Mouse (Mus musculus) gastrocnemius, postnatal 4 days (tissue): ENCODE results near the gene Plekhm1. TPM values are rescaled to one million over a fixed set of nuclear protein-coding genes. Genes with fewer than 3 reads are reported as not detected.
A peak's percentile ranks its signal among the peaks of the same experiment; 100 is the strongest.

Experiments
- DNase-seq, 2 experiments: peaks; one replicate each; pipeline ENCODE4 v3.0.0; 2021 to 2022; ENCODE audit warnings: low spot score in 2 of 2, mixed read lengths in 2 of 2
- total RNA-seq, 2 experiments: library from RNA; stranded (reverse); gene quantifications; 2 replicates each; pipeline ENCODE4 v1.2.3; 2021

Gene Plekhm1
- total RNA-seq, 2 experiments from 2014 or later: 12.0 to 12.8 TPM

DNA sequence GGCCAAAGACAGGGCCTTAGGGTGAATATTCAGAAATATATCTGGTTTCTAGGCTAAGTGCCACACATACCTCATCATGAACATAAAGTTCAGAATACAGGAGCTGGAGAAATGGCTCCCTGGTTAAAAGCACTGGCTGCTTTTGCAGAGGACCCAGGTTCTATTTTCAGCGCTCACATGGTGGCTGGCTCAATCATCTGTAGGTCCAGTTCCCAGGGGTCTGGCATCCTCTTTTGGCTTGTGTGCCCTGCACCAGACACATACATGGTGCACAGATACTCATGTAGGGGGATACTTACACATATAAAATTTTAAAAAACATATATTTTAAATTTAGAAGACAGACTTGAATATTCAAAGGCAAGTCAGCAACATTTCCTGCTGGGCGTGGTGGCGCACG, 16.3 kb downstream of the Plekhm1 start:
- DNase-seq: no peak

DNA sequence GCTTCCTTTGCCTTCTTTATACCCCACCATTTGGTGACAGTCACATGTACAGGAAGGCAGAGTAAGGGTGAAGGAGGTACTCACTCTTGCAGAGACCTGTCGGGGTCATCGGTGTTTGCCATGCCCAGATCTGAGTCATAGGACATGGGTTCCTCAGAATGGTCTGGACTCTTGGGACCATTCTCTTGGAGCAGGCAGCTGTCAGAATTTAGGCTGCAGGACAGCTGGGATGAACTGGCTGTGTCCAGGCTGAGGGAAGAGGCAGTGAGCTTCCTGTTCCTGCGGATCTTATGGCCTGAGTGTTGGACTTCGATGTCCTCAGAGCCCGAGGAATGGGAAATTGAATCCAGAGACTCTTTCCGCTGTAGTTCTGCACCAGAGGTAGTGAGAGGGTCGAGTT, 17.9 kb downstream of the Plekhm1 start:
- no peak for DNase-seq

DNA sequence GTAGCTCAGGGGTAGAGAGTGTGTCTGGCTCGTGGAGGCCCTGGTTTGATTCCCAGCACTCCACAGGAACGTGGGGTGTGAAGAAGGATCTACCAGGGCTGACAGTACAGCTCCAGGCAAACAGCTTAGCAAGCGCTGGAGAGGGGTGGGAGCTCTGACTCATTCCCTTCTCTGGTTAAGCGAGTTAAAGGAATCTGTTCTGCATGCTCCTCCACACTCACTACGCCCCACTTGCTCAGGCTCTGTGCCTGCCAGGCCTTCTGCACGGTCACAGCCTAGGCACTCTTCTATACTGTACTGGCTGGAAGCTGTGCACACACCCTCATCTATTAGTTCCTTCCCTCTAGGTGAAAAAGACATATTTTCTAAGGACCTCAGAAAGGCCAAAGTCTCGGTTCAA, 18.5 kb downstream of the Plekhm1 start:
- DNase-seq: no peak

DNA sequence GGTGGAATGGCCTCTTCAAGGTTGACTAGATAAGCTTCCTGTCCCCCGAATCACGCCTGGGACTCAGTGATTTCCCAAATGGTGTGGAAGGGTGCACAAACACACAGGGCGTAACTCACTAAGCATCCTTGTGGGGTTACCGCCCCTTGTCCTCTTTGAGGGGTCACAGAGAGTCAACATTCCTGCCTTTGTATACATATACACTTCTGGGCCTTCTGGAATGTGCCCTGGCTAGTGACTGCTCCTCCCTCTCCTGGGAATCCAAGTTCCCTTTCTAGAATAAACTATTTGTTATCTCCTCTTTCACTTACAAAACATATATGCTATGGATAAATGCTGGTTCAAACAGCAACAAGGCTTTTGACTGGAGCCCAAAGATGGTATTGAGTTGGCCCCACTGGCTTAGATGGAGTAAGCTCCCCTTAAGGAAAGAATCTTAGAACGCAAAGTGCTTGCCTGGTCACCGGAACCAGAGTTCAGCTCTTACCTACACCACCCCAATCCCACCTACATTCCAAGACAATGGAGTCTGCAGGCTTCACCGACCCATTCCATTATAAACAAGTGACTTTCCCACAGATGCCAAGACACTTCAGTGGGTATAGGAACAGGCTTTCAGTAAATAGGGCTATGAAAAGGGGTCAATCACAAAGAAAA, 24.5 kb downstream of the Plekhm1 start:
- DNase-seq: no peak

DNA sequence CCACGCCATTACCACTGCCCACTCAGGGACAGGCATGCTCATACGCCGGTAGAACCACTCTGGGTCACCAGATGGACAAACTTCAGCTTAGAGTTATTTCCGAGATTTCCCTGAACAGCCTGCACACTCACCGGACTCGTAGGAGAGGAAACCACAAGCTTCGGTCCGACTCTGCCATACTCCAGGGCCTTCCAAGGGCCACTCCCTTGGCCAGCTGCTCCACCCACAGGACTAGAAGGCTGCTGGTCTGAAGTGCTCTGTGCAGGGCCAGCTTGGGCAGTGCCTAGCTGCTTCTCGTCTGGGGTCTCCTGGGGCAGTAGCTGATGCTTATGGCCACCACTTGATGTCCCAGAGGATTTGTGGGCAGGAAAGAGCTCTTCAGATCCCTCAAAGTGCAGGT, 25.7 kb downstream of the Plekhm1 start:
- no peak for DNase-seq

DNA sequence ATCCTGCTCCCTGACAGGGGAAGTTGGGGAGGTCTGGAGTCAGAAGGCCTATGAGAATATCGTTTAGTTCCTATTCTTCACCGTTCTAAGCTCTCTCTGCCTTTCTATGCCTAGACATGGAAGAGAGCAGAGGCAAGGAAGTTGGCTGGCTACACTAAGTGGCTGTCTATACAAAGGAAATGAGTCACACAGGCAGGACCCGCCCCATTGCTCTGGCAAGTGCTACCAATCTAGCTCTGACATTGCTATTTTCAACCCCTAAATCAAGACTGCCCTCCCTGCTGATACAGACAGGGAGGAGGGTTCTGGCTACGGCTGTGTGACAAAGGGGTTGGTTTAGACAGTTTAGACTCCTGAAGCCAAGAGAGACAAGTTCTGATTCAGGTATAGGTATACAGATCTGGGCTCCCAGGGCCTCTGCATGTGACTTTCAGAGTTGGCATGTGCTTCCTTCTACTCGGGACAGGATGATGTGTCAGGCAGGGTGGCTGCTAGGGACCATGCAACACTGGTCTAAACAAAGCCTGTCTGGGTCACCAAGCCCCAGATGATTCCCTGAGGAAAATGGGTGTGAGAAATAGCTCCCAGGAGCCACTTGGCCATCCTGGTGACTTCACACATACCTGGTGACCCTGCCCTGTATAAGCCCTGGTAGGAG, 30.4 kb downstream of the Plekhm1 start:
- DNase-seq: peak in 1 of 2 experiments; percentile 40

DNA sequence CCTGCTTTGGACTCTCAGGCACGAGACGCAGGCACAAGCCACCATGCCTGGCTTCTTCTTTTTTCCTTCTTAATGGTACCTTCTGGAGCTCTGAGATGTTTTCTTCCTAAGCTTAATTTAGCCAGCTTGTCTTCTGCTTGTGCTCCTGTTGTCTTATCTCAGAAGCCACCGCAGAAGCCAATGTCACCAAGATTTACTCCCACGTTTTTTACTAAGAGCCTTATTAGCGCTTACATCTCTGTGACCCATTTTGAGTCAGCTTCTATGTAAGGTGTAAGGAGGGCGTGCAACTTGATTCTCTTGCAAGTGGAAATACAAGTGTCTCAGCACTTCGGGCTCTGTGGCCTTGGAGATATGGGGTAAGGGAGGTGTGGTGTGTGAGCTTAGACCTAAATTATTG, 31.0 kb downstream of the Plekhm1 start:
- DNase-seq: no peak

DNA sequence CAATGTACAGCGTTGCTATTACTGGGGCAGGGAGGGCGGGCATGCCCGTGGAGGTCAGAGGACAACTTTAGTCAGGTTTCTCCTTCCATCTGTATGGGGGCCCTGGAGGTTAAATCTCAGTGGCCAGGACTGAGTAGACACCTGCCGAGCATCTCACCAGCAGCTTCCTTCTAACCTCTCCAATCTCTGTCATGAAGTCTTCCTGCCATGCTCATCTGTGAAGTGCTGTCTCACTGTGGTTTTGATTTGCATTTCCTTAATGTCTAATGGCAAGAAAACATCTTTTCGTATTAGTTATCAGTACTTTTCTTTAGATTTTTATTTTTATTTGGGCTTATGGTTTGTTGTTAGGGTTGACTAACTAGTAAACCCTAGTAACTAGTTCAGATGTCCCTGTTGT, 32.0 kb downstream of the Plekhm1 start:
- DNase-seq: no peak

DNA sequence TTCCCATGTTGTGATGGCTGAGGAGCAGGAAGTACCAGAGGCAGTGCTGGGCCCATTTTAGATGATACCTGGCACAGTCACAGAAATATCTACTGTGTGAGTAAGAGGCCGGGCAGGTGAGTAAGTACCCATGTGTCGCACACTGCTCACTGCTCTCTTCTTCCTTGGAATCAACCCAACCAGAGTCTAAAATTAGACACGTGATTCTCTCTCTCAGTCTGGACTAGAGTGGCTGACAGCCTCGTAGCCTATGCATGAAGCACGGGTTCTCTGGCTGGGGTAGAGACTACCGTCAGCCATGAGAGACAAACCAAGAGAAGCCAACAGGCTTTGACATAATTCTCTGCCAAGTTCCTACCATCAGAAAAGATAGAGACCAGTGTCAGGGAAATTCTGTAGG, 34.1 kb downstream of the Plekhm1 start:
- DNase-seq: no peak

DNA sequence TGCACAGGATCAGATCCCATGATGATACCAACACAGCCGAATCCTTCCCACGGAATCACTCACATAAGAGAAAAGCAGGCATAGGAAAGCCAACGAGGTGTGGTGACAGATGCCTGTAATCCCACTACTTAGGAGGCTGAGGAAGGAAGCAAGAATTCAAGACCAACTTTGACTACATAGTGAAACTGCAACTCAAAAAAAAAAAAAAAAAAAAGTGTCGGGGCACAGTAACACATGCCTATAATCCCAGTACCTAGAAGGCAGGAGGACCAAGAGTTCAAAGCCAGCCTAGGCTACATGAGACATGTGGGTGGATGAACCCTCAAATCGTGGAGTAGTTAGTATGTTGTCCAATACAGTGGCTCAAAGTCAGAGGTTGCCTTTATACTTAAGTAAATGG, 36.7 kb downstream of the Plekhm1 start:
- no peak for DNase-seq

DNA sequence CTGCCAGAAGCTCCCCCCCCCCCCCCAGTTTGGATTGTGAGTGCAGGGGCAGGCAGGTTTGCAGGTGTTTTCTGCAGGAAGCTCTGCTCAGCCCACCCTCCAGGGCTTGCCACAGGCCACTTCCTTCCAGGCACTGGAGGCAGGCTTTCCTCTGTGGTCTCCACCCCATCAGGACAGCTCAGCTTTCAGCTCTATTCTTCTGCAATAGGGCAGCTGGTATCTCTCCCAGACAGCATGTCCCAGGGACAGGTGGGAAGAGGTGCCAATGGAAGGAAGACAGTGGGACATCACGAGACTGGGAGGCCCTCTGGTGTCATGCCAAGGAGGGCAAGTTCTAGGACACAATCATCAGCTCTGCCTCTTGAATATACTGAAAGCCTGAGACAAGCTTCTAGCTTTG, 37.2 kb downstream of the Plekhm1 start:
- no peak for DNase-seq

DNA sequence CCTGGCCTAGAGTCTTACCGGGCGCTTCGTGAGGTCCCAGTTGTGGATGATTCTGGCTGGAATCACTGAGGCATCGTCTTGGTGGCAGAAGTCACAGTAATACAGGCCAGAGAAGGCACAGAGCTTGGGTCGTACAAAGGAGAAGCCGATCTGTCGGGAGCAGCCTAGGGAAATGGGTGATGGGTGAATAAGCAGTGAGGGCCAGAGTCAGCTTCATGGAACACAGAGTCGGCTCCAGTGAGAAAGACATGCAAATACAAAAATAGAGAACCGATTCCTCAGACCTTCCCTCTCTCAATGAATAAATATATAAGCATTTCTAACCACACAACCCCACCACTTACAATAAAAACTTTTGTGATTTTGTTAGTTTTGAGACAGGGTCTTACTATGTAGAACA, 38.6 kb downstream of the Plekhm1 start:
- DNase-seq: no peak

DNA sequence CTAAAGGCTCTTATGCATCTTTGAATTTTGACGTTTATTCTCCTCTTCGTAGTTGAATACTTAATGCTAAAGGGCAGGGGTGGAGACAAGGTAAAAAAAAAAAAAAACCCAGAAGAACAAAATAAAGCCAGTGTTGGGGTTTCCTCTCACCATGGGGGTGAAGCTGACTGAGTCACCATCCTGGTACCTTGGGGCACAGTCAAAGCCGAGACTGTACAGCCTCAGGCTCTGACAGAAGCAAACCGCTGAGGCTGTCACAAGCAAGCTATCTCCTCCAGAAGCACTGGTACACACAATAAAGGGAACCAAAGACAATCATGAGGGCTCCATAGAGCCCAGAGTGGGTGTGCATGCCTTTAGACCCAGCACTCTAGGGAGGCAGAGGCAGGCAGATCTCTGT, 39.9 kb downstream of the Plekhm1 start:
- no peak for DNase-seq

DNA sequence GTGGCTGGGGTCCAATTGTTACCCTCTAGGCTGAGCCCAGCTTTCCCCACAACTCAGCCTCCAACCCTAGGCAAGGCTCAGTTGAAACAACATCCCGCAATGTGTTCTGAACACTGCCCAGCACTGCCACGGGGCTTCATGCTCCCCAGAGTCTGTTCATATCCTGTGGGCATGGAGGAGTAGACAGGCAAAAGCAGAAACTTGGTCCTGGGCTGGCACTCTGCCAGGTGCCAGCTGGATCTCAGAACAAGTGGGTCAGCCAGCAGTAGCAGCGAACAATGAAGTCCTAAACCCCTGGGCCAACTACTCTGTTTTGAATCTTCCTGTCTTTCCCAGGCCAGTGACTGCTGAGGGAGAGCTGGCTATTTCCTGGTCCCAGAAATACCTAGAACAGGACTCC, 40.4 kb downstream of the Plekhm1 start:
- DNase-seq: no peak

DNA sequence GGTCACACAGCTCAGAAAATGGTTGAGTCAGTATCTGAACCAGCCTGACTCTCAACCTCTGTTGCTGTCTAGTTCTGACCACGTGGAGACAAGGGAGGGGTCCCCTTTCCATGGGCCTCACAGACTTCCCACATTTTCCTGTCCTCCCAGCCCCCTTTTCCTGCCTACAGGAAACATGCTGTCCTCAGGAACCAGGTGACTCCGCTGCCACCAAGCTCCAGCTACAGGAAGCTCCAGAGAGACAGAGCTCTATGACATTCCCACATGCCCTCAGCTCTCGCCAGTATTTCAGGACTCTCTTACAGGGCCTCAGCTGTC, 41.3 kb downstream of the Plekhm1 start:
- DNase-seq: no peak

DNA sequence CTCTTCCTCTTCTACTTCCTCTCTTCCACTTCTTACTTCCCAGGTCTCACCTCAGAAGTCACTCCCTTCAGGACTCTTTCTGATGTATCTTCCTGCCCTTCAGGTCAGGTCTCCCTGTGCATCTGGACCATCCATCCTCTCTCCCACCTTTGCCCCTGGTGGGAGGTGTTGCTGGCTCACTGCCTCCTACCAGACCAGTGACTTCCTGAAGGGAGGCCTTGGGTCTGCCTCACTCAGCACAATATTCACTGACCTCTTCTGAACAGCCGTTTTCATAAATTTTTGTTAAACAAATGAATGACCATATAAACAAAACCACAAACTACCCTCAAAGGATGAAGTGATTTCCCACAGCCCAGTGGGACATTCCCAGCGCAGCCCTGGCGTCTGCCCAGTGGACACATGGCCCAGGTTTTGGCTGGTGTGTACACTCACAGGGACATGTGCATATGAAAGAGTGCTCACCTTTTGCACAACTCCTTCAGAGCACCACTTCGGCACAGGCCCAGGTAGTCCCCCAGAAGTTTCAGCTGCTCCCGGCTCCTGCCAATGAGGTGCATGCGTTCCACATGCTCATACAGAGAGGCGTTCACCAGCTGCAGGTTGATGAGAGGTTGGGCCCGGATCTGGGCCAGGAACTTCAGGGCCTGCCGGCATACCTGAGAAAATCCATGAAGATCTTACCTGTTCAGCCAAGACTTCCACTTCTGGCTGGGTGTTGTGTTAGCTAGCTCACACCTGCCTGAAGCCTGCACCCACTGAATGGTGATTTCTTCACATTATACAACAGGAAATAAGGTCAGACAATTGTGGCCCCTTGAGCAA, 41.9 kb downstream of the Plekhm1 start:
- DNase-seq: no peak

DNA sequence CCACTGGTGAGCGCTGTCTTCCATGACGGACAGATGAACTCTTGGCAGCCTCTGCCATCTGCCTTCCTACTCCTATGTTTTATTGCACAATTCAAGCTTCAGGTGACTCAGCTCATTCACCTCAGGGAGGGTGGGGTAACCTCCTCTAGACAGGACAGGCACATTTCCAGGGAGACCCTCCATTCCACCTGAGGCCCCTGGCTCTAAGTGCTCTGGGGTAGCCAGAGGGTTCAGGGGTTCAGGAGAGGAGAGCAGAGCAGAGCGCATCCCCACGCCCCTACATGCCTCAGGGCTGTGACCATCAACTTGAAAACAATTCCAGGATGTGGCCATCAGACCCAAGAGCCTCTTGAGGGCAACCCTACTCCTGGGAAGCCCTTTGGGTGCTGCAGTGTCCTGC, 47.0 kb downstream of the Plekhm1 start:
- DNase-seq: no peak

DNA sequence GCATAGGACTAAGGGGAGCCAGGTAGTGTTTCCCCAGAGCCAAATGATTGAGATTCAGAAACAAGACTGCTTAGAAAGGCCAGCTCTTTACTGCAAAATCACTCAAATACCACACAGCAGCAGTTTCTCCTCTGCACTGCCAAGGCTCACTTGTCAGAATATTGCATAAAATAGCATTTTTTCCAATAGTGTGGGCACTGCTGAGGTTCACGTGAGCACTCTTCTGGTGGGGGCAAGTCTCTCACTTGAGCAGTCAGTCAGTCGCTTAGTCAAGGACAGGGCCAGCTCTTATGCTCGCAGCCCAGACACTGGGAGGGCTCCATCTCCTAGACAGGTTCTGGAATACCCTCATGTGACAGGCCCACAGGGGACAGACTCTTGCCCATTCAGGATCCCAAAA, 47.5 kb downstream of the Plekhm1 start:
- no peak for DNase-seq

DNA sequence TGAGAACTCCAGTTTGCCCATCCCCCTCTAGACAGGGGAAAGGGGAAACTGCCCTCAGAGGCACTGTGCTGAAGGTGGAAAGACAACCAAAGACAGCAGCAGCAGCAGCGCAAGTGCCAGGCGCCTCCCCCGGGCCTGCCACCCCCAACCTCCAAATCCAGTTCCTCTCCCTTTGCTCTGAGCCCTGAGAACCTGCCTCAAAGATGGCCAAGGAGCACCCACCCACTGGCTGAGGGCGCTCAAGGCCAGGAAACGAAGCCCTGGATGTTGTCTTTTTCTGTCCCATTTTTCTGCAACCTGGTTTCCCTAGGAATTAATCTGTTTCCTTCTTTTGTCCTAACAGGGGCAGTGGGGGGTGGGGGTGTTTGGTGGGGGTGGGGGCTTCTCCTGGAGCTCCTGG, 48.2 kb downstream of the Plekhm1 start:
- DNase-seq: no peak

DNA sequence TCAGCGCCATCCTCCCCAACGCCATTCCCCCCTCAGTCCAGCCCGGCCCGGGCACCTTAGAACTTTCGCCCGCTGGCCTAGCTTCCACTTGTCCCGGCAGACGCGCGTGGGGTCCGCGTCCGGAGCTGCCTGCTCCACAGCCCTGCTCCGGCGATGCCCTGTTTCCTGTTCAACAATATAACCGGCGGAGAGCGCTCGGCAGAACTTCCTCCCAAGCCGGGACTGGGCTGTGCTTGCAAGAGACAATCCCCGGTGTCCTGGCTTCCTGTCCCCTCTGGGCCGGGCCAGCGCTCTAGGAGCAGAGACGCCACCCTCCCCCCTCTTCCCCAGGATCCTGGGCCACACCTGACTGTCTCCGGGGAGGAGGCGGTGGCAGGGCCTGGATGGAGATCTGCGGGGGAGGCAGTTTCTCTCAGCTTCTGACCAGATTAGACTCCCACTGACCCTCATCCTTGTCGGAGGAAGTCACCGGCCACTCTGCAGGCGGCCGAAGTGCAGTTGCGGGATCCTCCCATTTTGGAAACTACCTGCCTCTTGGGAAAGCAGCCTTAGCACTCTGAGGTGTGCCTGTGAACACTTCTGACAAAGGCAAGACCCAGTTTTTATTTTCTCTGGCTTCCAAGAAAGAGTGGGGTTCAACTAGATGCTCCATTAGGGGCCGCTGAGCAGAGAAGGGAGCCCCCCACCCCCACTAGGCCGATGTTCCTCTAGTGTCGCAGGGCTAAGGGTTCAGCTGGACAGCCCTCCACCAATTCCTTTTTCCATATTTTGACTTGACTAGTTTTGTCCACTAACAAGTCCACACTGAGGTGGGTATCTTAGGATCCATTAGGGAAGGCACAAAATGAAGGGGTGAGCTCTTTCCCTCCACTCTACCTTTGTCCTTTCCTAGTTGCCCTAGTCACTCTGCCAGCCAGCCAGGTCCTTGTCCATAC, 49.0 kb downstream of the Plekhm1 start, which contains the start of gene Arhgap27:
TSS of gene Arhgap27 (minus strand) at position 479 of the 935 bp plus-strand sequence.
- peak in 1 of 2 experiments; percentile 64 for DNase-seq

DNA sequence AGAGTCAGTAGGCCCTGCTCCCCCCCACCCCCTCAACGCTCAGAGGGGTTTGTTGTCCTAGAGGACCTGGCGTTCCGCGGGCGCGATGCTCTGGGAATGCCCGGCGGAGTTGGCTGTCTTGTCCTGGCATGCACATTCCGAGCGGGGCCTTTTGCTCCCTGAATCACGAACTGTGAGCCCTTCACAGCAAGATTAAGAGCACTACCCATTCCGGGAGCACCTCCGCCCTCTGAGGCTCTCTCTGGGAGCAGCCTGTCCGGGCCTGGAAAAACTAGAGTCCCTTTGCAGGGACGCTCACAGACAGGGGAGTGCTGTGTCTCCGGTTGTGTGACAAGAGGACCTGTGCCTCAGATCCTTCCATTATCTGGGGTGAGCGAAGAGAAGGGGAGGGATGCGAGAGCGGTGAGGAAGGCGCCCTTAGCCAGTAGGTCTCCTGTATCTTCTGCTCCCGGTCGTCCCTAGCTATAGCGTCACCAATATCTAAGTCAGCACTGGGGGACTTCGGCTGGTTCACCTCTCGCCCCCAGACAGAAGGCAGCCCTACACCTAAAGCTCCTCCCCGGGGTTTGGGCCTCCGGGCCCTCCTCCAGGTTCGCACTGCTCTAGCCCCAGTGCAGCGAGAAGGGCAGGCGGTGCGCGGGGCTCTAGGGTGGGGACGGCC, 49.8 kb downstream of the Plekhm1 start:
- no peak for DNase-seq
